Mouse (Mus musculus) stomach, postnatal 0 days (tissue): ENCODE measurements around the gene Cenpv.

Experiments used
- CTCF ChIP-seq: IDR thresholded peaks from 2 replicates; pipeline ENCODE4 v1.5.1; 2016; ENCODE audit warnings: antibody characterized with exemption, low read depth, mild to moderate bottlenecking, moderate library complexity
- EP300 ChIP-seq: optimal IDR thresholded peaks from 2 replicates; pipeline ENCODE3; 2016; ENCODE audit warnings: antibody characterized with exemption

DNA sequence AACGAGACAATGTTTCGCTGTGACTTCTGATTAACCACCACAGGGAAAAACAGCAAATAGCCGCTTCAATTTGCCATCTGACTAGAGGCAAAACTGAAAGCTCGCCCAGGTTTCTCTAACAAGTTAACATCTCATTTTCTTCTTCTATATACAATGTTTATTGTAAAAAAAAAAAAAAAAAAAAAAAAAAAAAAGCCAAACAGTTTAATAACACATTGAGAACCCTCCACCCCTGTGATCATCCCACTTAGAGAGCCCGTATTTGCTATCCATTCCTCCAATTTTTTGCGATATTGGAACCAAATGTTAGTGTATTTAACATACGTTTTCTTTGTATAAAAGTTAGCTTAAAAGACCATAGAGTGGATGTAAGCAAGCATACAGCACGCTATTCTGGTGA is 2.0 kb downstream of the Cenpv start:
- TF ChIP-seq CTCF, result no peak
- TF ChIP-seq EP300, result no peak
